Mouse (Mus musculus) CH12.LX (cell line): ENCODE data around the gene Dicer1.

Experiments used
- CTCF ChIP-seq, 2 experiments: IDR thresholded peaks in 1 of 2; conservative IDR thresholded peaks in 1 of 2; 2 replicates each; pipeline ENCODE4 v1.5.1; 2011 to 2012; ENCODE audit warnings: low read depth in 2 of 2, low read length in 2 of 2, improper control_type of control experiment in 1 of 2, inconsistent platforms in 1 of 2, mild to moderate bottlenecking in 1 of 2, moderate library complexity in 1 of 2
- ELF1 ChIP-seq: IDR thresholded peaks from 2 replicates; pipeline ENCODE4 v1.6.1; 2014; ENCODE audit warnings: low read depth, mild to moderate bottlenecking, inconsistent platforms, low read length, improper control_type of control experiment
- NRF1 ChIP-seq: IDR thresholded peaks from 2 replicates; pipeline ENCODE4 v1.6.1; 2014; ENCODE audit warnings: low read depth, mild to moderate bottlenecking, inconsistent platforms, low read length, improper control_type of control experiment, moderate library complexity

- no peak for TF ChIP-seq CTCF (conservative IDR thresholded peaks at IDR 0.05 in 1 of 2, IDR thresholded peaks at IDR 0.05 in 1 of 2; ENCODE audit: low read depth in 2 of 2, low read length in 2 of 2)
- no peak for TF ChIP-seq NRF1
- TF ChIP-seq ELF1, result no peak
These were observed 2.8 kb downstream of the Dicer1 start for GRCm38 (mm10) chr12:104748946-104749345.
